In genomic region chr1:78611039-78611438, GRCm38 (mm10) we compare ENCODE assay signal across 19 mouse cellular contexts. TPM values are rescaled to one million over a fixed set of nuclear protein-coding genes. Genes with fewer than 3 reads are reported as not detected.
DNase-seq lines count a peak whose midpoint lies in the region; ATAC-seq and TF ChIP-seq lines count a peak whose summit lies in the region.
"Had no signal": no experiment of that assay in that cellular context is flagged by ENCODE, and none has a peak within 500 bp of the region (broad histone marks: within the 10 kb centered on the region; RNA-seq: fewer than 3 reads in every experiment).

No protein-coding gene starts in this region.

- intact Hi-C loops in heart, postnatal 14 days (cut with DNase I), result no loop called here

- H3K27me3 ChIP-seq in limb, embryonic 13.5 days, result no peaks in the 10 kb centered on the region
- H3K27me3 ChIP-seq in limb, embryonic 10.5 days (ENCODE audit: low read depth, poor library complexity, severe bottlenecking), result no peaks in the 10 kb centered on the region
- no peaks in the 10 kb centered on the region for H3K27me3 ChIP-seq in heart, embryonic 13.5 days (replicated peaks)
- H3K27me3 ChIP-seq in thymus, adult 2 months (ENCODE audit: control insufficient read depth, insufficient read depth, low read length), result no peaks in the 10 kb centered on the region
- H3K27me3 ChIP-seq: embryonic facial prominence, embryonic 12.5 days; liver, embryonic 13.5 days; neural tube, embryonic 13.5 days had no signal

- H3K4me1 ChIP-seq in limb, embryonic 13.5 days, result peaks cover 16% of the 10 kb centered on the region
- peaks cover 11% of the 10 kb centered on the region for H3K4me1 ChIP-seq in limb, embryonic 10.5 days
- peaks cover 35% of the 10 kb centered on the region for H3K4me1 ChIP-seq in heart, embryonic 13.5 days
- no peaks in the 10 kb centered on the region for H3K4me1 ChIP-seq in thymus, adult 2 months (replicated peaks; ENCODE audit: control insufficient read depth, insufficient read depth, low read length)
- H3K4me1 ChIP-seq: liver, embryonic 13.5 days had no signal

- H3K9me3 ChIP-seq in limb, embryonic 13.5 days, result no peaks in the 10 kb centered on the region
- H3K9me3 ChIP-seq in limb, embryonic 10.5 days (replicated peaks), result no peaks in the 10 kb centered on the region
- H3K9me3 ChIP-seq in heart, embryonic 13.5 days, result no peaks in the 10 kb centered on the region
- H3K9me3 ChIP-seq: embryonic facial prominence, embryonic 12.5 days; liver, embryonic 13.5 days; neural tube, embryonic 13.5 days had no signal

- peak; percentile 71 for ATAC-seq in limb, embryonic 13.5 days (ENCODE audit: low FRiP score, low read depth)
- 0 out of 2 replicates have a peak, but pooled peaks have one; percentile 37 for ATAC-seq in heart, embryonic 13.5 days (ENCODE audit: extremely low read depth, insufficient number of reproducible peaks, low FRiP score, low TSS enrichment)
- ATAC-seq: forebrain, embryonic 14.5 days; hindbrain, embryonic 16.5 days had no signal

- DNase-seq in heart, adult 8-10 months (ENCODE audit: low spot score), result peak; percentile 13
- DNase-seq in heart, postnatal 14 days, result no peak
- DNase-seq in limb, embryonic 10.5 days (ENCODE audit: low spot score), result no peak
- DNase-seq in skeletal muscle tissue, adult 2 months (ENCODE audit: low read depth, low spot score), result peak; percentile 84
- no peak for DNase-seq in thymus, adult 2 months
- DNase-seq: adrenal gland, adult 2 months; cerebellum, adult 9-10 months; kidney, adult 8-10 months; liver, embryonic 13.5 days; lung, embryonic 14.5 days; lung, postnatal 4 days; right cerebral cortex, adult 18-20 months; thymus, postnatal 14 days had no signal

- no peak for TF ChIP-seq POLR2A in thymus, adult 2 months (IDR thresholded peaks at IDR 0.05; ENCODE audit: control insufficient read depth, extremely low read depth, insufficient read depth, low read length, poor library complexity)

- TF ChIP-seq CTCF in thymus, adult 2 months (IDR thresholded peaks at IDR 0.05; ENCODE audit: borderline replicate concordance, control insufficient read depth, extremely low read depth, insufficient read depth, low read length, poor library complexity), result no peak

- H3K36me3 ChIP-seq in limb, embryonic 13.5 days, result no peaks in the 10 kb centered on the region
- H3K36me3 ChIP-seq in limb, embryonic 10.5 days, result no peaks in the 10 kb centered on the region
- H3K36me3 ChIP-seq in heart, embryonic 13.5 days, result no peaks in the 10 kb centered on the region
- H3K36me3 ChIP-seq in thymus, adult 2 months (ENCODE audit: control insufficient read depth, insufficient read depth, low read length), result no peaks in the 10 kb centered on the region
- H3K36me3 ChIP-seq: embryonic facial prominence, embryonic 12.5 days; liver, embryonic 13.5 days; neural tube, embryonic 13.5 days had no signal

- no peak overlapping the region for H3K27ac ChIP-seq in limb, embryonic 13.5 days
- H3K27ac ChIP-seq in limb, embryonic 10.5 days, result no peak overlapping the region
- H3K27ac ChIP-seq in heart, embryonic 13.5 days (replicated peaks), result 0 out of 2 replicates have a peak overlapping the region, but pooled peaks have one; percentile 15
- no peak overlapping the region for H3K27ac ChIP-seq in thymus, adult 2 months (ENCODE audit: control insufficient read depth, insufficient read depth, low read length)
- H3K27ac ChIP-seq: embryonic facial prominence, embryonic 12.5 days; liver, embryonic 13.5 days; neural tube, embryonic 13.5 days had no signal

- WGBS in limb, embryonic 13.5 days, result 55% methylated on average over 4 of the region's 4 CpGs
- WGBS in limb, embryonic 10.5 days, result 66% methylated on average over 4 of the region's 4 CpGs
- 28% methylated on average over 4 of the region's 4 CpGs for WGBS in heart, embryonic 13.5 days
- 82% methylated on average over 4 of the region's 4 CpGs for WGBS in thymus, adult 2 months

- no peak overlapping the region for H3K4me2 ChIP-seq in limb, embryonic 13.5 days (replicated peaks)
- no peak overlapping the region for H3K4me2 ChIP-seq in heart, embryonic 13.5 days
- H3K4me2 ChIP-seq: embryonic facial prominence, embryonic 12.5 days; liver, embryonic 13.5 days; lung, embryonic 14.5 days; neural tube, embryonic 13.5 days had no signal

- H3K9ac ChIP-seq in limb, embryonic 13.5 days, result no peak overlapping the region
- H3K9ac ChIP-seq in heart, embryonic 13.5 days, result no peak overlapping the region
- H3K9ac ChIP-seq: embryonic facial prominence, embryonic 12.5 days; liver, embryonic 13.5 days; lung, embryonic 14.5 days; neural tube, embryonic 13.5 days had no signal

- no peak overlapping the region for H3K4me3 ChIP-seq in limb, embryonic 13.5 days
- no peak overlapping the region for H3K4me3 ChIP-seq in limb, embryonic 10.5 days
- H3K4me3 ChIP-seq in heart, embryonic 13.5 days, result no peak overlapping the region
- H3K4me3 ChIP-seq in thymus, adult 2 months (ENCODE audit: control insufficient read depth, insufficient read depth, low read length), result no peak overlapping the region
- H3K4me3 ChIP-seq: embryonic facial prominence, embryonic 12.5 days; liver, embryonic 13.5 days; neural tube, embryonic 13.5 days had no signal

RNA-seq across cellular contexts. Expression of gene Acsl3, which starts 46.6 kb away (rescaled TPM):
- total RNA-seq in heart, adult 8-10 months (2022), result 1 to 10 TPM; 3.1 to 5.5 (median 3.8) TPM
- total RNA-seq in heart, postnatal 14 days (2021), result 1 to 10 TPM; 6.4 to 7.6 TPM
- 76.8 and 83.2 TPM in 2 replicates for polyA plus RNA-seq in limb, embryonic 13.5 days (2015; fragmentation: Nextera tagmentation; extraction: Ambion mirVana)
- 62.2 and 82.4 TPM in 2 replicates for polyA plus RNA-seq in limb, embryonic 10.5 days (2016; fragmentation: Nextera tagmentation; extraction: Ambion mirVana)
- polyA plus RNA-seq in heart, embryonic 13.5 days (2015; fragmentation: Nextera tagmentation; extraction: Ambion mirVana), result 66.5 and 68.6 TPM in 2 replicates
- polyA plus RNA-seq in thymus, adult 2 months (2012; rRNA removed), result 9.1 and 10.2 TPM in 2 replicates

RNA-seq across cellular contexts. Expression of gene Utp14b, which starts 46.8 kb away (rescaled TPM):
- 1 to 10 TPM; 1.0 to 1.2 (median 1.1) TPM for total RNA-seq in heart, adult 8-10 months (2022)
- total RNA-seq in heart, postnatal 14 days (2021), result 1 to 10 TPM; 1.7 TPM
- polyA plus RNA-seq in limb, embryonic 13.5 days (2015; fragmentation: Nextera tagmentation; extraction: Ambion mirVana), result 4.3 and 4.4 TPM in 2 replicates
- polyA plus RNA-seq in limb, embryonic 10.5 days (2016; fragmentation: Nextera tagmentation; extraction: Ambion mirVana), result 4.1 and 4.8 TPM in 2 replicates
- polyA plus RNA-seq in heart, embryonic 13.5 days (2015; fragmentation: Nextera tagmentation; extraction: Ambion mirVana), result 1.7 and 2.0 TPM in 2 replicates
- polyA plus RNA-seq in thymus, adult 2 months (2012; rRNA removed), result 1.9 and 2.2 TPM in 2 replicates

Comparison
In these comparisons a context has a peak if more than half of its experiments do, and no peak if none do; other contexts are left out.
1. DNase-seq: peak in heart, adult 8-10 months (single experiment) and skeletal muscle tissue, adult 2 months (single experiment); none in heart, postnatal 14 days (0 of 2), limb, embryonic 10.5 days (single experiment) and thymus, adult 2 months (single experiment).